Mouse (Mus musculus) gastrocnemius, postnatal 10 days (tissue): ENCODE measurements around the gene Zkscan14. TPM values are rescaled to one million over a fixed set of nuclear protein-coding genes. Genes with fewer than 3 reads are reported as not detected.

ENCODE experiments used
- DNase-seq: peaks from one replicate; pipeline ENCODE4 v3.0.0; 2021; ENCODE audit warnings: mixed read lengths
- total RNA-seq, 2 experiments: library from RNA; stranded (reverse); gene quantifications; 2 replicates each; pipeline ENCODE4 v1.2.3; 2021

The Zkscan14 gene
- total RNA-seq, 2 experiments from 2014 or later: 6.1 to 6.6 TPM

DNA sequence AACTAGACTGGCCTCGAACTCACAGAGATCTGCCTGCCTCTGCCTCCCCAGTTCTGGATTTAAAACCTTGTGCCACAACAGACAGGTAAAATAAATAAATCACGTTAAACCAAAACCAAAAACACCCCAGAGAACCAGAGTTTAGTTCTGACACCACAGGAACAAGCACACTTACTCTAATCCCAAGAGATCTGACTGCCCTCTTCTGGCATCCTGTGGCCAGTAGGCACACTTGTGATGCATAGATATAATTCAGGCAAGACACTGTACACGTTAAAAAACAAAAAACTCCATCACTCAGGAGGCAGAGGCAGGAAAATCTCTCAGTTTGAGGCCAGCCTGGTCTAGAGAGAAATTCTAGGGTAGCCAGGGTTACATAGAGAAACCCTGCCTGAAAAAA, 778 bp upstream of the Zkscan14 start:
- DNase-seq: no peak

DNA sequence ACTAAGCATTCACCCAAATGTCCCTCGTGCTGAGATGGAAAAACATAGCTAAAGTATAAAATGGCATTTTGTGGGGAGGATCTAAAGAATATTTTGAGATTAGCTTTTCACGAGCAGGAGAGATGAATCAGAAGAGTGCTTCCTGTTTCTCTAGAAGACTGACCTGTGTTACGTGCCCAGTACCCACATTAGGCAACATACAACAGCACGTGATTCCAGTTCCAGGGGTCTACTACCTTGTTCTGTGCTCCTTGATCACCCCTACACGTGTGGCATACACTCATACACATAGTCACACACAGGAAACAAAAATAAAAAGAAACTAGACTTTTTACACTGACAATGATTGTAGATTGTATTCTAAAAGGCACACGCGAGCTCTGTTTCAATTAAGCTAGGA, 1.3 kb downstream of the Zkscan14 start:
- DNase-seq: no peak

DNA sequence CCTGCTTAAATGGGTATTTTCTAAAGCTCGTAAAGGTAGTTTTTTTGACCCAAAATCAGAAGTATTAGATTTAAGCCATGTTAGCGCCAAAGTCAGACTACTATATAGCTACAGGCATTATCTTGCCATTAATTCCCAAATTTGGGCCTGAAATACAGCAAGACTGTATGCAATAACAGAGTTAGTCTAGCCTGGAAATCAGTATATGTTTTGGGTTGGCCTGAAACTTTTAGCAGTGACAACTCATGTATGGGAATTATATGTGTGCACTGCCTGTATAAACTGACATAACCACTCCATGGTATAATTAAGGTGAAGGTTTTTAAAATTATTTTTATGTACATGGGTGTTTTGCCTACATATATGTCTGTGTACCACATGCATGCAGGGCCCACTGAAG, 9.7 kb downstream of the Zkscan14 start, which contains the start of gene Atp5j2:
Gene Atp5j2, minus strand, starts transcription at position 101 of the 400 bp plus-strand sequence.
- no peak for DNase-seq

DNA sequence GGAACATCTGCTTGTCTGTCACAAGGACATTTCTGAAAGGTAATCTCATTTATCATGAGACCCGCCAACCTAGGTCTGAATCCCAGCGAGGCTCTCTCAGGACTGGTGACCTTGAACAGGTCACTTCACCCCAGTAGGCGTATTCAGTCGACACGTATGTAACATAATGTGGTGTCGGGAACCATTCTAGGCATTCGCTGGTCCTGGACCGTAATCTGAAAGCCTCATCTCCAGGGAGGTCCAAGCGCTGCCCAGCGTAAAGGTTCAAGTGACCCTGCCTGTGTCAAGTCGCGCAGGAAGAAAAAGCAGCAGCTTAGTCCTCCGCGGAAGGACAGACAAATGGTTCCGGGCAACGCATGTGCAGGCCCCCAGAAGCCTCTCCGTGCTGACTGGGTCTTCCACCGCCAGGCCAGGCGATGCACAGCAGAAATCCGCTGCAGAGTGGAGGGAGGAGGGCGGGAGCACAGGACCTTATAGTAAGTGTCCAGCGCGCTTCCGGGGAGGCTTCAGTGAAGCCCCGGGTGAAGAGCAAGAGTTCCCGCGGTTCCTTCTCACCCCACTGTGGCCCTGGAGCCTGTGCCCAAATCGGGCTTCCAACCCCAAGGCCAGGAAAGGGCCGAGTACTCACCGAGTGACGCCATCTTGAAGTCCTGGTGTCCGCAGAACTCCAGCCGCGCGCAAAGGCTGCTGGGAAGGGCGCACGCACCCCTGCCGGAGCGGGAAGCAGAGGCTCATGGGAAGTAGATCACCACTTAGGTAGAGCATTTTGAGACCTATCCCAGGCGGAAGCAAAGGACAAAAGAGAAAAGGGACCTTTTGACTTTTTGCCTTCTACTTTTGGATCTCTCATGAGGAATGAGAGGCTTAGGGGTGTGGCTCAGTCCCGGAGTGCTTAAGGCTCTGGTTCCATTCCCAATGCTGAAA, 10.5 kb downstream of the Zkscan14 start:
- peak; percentile 88 for DNase-seq

DNA sequence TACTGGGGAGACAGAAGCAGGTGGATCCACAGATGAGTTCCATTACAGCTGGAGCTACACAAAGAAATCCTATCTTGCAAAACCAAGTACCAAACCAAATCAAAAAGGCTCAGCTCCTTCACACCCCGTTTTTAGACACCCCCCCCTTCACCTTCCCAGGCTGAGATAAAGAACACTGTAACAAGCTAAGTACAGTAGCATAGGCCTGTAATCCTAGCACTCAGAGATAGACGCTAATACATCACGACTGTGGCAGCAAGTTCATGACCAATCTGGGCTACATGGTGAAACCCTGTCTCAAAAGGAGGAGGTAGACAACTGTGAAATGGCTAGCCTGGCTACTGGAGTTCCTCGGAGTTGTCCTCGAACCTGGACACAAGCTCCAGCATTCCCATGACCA, 11.3 kb downstream of the Zkscan14 start:
- no peak for DNase-seq

DNA sequence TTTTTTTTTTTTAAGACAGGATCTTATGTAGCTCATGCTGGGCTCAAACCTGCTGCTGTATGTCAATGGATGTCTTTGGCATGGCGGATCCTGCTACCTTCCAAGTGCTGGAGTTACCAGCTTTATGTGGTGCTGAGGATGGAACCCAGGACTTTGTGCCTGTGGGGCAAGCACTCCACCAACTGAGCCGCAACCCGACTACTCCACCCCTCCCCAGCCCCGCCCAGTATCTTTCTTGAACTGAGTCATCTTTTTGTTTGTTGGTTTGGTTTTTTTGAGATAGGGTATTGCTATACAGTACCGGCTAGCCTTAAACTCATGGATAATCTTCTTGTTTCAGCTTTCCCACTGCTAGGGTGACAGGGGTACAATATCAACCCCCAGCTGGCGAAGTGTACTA, 12.3 kb downstream of the Zkscan14 start:
- no peak for DNase-seq

DNA sequence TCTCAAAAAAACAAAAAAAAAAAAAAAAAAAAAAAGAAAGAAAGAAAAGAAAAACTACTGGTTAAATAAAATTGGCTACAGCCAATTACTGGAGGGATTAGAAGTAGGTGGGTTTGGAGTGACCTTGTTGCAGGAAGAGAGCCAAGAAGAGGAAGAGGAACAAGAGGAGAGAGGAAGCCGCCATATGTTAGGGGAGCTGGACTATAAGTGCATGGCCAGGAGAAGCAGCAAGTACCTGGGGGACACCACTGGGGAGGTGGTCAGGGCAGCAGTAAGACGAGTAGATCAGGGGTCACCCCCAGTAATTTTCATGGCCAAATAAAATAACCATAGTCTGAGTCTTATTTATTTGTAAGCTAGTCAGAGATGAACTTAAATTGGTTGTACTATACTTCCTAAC, 16.4 kb downstream of the Zkscan14 start:
- no peak for DNase-seq

DNA sequence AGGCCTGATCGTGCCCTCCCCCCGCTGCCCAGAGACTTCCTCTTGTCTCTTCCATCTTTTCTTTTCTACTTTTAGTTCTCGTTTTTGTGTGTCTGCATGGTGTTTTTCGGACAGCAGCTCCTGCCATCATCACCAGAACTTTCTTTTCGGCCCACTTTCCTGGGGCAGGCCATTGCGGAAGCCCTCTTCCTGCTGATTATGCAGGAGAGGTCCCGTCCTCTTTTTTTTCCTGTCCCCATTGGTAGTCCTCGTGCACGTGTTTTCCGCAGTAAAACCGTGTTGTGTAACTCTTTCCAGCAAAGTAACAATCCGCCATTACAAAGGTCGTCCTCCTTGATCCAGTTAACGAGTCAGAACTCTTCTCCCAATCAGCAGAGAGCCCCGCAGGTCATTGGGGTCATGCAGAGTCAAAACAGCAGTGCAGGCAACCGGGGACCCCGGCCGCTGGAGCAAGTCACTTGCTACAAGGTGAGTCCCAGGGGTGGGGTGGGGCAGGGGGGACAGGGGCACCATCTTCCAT, 23.1 kb downstream of the Zkscan14 start:
- no peak for DNase-seq

DNA sequence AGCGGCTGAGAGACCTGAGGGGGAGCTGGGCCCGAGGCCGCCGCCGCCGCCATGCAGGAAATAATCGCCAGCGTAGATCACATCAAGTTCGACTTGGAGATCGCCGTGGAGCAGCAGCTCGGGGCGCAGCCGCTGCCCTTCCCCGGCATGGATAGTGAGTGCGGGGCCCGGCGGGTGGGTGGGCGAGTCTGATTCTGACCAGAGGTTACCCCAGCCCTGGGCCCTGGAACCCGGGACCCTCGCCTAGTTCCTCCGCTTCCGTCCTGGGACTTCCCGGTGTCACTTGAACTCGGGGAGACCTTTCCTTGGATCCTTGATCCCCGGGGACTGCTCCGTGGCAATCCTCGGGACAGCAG, 34.4 kb downstream of the Zkscan14 start:
- DNase-seq: no peak

DNA sequence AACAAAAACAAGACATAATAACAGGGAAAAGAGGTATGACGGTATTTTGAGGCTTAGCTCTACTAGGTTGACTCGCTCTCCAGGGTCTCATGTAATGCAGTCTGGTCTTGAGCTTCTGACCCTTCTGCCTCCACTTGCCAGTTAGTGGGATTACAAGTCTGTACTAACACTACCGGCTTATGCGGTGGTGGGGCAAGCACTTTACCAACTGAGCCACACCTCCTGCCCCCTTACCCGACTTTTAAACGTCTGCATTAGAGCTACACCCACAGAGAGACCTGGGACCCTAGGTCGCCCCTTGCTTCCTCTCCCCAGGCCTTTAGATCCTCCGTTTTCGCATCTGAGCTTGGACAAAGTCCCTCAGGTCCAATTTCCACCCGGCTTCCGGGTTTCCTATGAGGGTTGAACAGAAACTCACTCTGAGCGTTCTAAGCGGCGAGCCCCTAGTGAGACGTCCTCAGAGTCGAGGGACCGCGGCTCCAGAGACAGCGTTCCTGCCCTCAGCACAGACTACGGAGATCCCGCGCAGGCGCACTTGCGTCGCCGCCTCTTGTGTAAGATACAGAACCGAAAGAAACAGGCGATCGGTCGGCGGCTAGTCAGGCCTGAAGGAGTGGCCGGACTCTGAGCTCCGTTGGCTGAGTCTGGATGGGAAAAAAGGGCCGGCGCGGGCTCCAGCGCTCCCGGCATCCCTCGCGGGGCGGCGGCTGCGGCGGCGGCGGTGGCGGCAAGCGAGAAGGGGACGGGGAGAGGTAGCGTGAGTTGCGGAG, 34.9 kb downstream of the Zkscan14 start, which contains the start of the genes Ptcd1 and Cpsf4:
Gene Ptcd1, minus strand, starts transcription at position 573 of the 770 bp plus-strand sequence.
Gene Cpsf4, plus strand, starts transcription at position 678 of the 770 bp plus-strand sequence.
- peak; percentile 95 for DNase-seq

DNA sequence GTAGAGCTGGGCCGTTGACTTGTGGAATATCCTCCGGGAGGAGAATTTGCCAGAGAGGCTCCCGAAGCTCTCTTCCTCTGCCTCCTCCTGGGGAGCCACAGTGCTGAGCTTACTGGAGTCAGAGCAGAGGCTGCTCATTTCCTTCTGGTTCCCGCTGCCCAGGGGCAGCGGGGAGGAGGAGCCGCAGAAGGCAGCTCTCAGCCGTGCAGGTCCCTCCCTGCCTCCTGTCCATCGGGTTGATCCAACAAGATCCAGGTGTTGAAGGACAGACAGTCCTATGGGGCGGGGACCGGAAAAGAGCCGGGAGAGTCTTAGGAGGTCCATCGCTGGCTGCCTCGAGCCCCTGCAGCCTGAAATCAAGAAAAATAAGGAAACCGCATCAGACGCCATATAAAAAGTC, 36.5 kb downstream of the Zkscan14 start:
- DNase-seq: no peak

DNA sequence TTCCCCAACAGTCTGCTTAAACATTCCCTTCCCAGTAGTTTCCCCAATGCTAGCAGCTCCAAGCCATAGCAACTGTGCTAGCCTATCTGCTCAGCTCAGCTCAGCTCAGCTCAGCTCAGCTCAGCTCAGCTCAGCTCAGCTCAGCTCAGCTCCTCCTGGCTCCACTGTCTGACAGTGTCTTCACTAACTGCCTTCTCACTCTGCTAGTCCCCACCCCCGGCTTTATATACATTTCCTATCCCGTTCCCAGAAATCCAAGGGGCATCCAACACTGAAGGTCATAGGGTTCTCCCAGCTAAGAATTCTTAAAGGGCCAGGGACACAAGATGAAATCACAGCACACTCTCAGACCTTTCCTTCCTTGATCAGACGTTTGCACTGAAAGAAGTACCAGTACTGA, 37.0 kb downstream of the Zkscan14 start:
- DNase-seq: no peak

DNA sequence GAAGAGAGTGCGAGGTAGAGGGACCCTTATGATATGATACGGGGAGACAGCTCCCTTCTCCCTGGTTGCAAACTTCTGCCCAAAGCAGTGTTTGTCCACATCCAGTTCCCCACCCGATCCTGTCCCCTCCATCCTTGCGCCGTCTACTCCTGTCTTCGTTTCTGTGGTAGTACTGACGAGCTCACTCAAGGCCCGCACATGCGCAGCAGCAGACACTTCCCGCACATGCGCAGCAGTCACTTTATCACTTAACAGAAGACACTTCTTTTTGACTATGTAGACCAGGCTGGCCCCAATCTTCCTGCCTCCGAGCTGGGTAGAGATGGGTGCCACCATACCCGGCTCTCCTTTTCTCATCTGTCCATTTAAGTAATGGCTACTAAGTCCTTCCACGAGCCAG, 40.3 kb downstream of the Zkscan14 start:
- DNase-seq: no peak

DNA sequence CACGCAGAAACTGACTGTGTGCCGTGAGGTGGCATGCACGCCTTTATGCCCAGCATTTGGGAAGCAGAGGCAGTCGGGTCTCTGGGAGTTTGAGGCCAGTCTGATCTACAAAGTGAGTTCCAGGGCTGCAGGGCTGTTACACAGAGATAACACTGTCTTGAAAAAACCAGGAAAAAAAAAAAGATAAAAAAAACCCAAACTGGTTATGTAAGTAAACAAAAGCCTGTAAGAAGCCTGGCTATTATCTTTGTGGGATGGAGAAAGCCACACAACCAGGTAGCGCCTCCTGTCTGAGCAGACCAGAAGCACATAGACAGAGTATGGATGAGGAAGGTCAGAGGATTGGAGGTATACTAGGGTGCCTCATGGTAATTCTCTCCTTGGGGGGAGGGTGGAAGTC, 49.0 kb downstream of the Zkscan14 start:
- no peak for DNase-seq

DNA sequence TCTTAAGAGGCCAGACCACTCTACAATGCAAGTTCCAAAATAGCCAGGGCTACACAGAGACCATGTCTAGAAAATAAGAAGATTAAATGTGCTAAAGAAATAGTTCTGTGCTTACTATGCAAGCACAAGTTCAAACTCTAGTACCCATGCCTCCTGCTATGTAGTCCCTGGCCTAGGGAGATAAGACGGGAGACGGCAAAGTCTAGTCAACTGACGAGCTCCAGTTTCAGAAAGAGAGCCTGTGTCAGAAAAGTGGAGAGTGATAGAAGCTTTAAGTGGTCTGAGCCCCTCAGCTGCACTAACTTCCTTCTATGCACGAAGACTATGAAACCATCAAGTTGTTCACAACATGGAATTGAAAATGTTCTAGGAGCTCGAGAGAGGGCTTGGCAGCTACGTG, 52.4 kb downstream of the Zkscan14 start:
- no peak for DNase-seq

DNA sequence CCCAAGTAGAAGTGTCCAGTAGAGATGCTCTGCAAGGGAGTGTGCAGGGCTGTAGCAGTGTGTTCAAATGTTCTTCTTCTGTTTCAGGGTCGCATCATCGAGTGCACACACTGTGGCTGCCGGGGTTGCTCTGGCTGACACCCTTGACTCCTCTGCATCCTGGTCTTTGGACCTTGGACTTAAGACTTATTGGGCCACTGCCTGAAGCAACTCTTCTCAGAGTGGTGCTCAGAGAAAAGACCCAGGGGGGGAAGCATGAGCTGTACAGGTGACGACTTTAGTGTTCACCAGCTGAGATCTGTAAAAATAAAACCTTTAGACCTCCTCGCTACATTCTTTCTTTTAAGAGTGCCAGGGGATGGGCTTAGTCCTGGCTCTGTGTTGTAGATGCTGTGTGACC, 53.9 kb downstream of the Zkscan14 start:
- no peak for DNase-seq

Other genes starting within 250 kb of the Zkscan14 start
- gene Smurf1, start 236.0 kb downstream of the Zkscan14 start, total RNA-seq: 10 to 100 TPM; 15.7 to 20.2 TPM
- not detected for gene Gm4871, start 169.1 kb downstream of the Zkscan14 start, total RNA-seq
- gene 1700018F24Rik, start 158.9 kb downstream of the Zkscan14 start, total RNA-seq: not detected
- 10 to 100 TPM; 42.7 to 43.7 TPM for gene Arpc1a, start 118.0 kb downstream of the Zkscan14 start, total RNA-seq
- not detected for gene Kpna7, start 117.8 kb downstream of the Zkscan14 start, total RNA-seq
- 10 to 100 TPM; 78.4 to 98.3 TPM for gene Arpc1b, start 87.7 kb downstream of the Zkscan14 start, total RNA-seq
- 10 to 100 TPM; 70.6 to 74.2 TPM for gene Pdap1, start 61.6 kb downstream of the Zkscan14 start, total RNA-seq
- gene Bud31, start 61.5 kb downstream of the Zkscan14 start, total RNA-seq: 10 to 100 TPM; 66.9 to 70.9 TPM
- gene Ptcd1, start 34.8 kb downstream of the Zkscan14 start, total RNA-seq: 10 to 100 TPM in 1 of 2 experiments, 1 to 10 TPM in 1; 9.9 to 11.0 TPM
- 10 to 100 TPM; 11.6 to 13.8 TPM for gene Cpsf4, start 34.7 kb downstream of the Zkscan14 start, total RNA-seq
- 100 to 1,000 TPM; 566 to 668 TPM for gene Atp5j2, start 9.8 kb downstream of the Zkscan14 start, total RNA-seq
- gene Zkscan5, start 2.7 kb upstream of the Zkscan14 start, total RNA-seq: 1 to 10 TPM; 7.7 to 9.9 TPM
- gene Zfp655, start 29.8 kb upstream of the Zkscan14 start, total RNA-seq: 10 to 100 TPM; 13.7 to 16.9 TPM
- gene Zscan25, start 78.6 kb upstream of the Zkscan14 start, total RNA-seq: 10 to 100 TPM; 10.9 to 12.0 TPM
- not detected for gene Cyp3a57, start 143.4 kb upstream of the Zkscan14 start, total RNA-seq